Mouse (Mus musculus): ENCODE results near the gene Krtap1-5.
"Not testable (repeated sequence)": the region's sequence is repeated elsewhere in the genome, so short reads cannot be mapped to it uniquely, and the experiment has no call there.

Gene Krtap1-5

DNA sequence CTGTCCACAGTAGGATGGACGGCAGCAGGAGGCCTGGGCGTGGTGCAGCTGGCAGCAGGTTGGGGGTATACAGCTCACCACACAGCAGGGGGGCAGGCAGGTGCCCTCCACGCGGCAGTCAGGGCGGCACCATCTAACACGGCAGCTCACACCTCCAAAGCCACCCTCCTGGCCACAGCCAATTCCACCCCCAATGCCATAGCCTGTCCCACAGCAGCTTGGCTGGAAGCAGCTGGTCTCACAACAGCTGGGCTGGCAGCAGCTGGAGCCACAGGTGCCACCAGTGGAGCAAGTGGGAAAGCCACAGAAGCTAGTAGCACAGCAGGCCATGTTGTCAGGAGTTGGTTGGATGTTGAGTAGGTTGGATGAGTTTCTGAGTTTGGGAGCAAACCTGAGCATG is at the start of gene Krtap1-5:
TSS of gene Krtap1-5 (minus strand) at position 381 of the 400 bp plus-strand sequence.
- no peak for DNase-seq

DNA sequence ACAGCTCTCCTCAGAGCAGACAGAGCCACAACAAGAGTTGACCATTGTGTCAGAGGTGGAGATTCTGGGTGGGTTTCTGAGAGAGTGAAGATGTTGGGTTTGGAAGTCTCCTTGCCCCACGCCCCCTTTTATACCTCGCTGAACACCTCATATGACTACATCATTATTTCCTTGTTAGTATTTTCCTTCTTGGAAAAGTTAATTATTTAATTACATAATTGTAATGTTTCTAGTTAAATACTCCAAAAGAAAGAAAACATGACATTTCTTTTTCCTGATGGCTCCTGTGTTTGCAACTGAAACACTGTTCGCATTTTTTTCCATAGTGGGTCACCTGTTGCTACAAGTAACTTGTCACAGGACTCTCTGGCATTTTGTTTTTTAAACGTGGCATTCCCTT is 47.3 kb upstream of the Krtap1-5 start, which contains the start of gene Krtap4-1:
TSS of gene Krtap4-1 (minus strand) at position 101 of the 400 bp plus-strand sequence.
- no peak for DNase-seq

DNA sequence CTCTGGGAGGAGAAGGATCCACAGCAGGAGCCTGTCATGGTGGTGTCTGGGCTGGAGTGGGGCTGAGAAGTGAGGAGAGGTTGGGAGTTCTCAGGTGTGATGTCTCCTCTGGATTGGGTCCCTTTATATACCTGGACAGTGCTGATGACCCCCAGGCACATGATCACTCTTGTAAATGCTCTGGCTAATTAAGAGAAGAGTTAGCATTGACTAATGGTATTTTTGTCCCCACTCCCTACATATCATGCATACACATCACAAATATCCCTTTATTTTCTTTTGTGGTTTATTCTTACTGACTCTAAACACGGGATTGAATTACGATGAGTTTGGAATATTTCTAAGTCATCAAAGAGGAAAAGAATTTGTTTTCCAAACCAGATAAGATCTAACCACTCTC is 39.5 kb upstream of the Krtap1-5 start, which contains the start of gene Gm11562:
TSS of gene Gm11562 (minus strand) at position 101 of the 400 bp plus-strand sequence.
- DNase-seq = no peak

DNA sequence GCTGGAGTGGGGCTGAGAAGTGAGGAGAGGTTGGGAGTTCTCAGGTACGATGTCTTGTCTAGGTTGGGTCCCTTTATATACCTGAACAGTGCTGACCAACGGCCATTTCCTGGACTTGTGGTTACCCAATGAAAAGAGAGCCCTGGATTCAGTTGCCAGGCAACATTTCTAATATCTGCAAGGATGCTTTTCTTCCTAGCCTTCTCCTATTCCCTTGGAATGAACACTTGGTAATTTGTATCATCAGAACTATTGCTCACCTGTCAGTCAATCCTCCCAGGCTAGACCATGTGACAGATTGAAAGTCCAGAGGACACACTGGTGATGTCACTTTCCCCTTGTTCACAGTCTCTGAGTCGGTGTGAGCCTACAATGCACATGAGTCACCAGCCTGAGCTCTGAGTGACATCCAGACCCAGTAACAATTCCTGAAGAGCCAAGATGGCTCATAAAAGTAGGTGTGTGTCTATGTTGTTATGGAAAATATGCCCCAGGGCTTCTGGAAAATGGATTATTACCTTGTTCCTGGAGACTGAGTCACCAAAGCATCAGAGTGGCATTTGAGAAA is 34.1 kb upstream of the Krtap1-5 start, which contains the start of gene Krtap2-4:
TSS of gene Krtap2-4 (minus strand) at position 51 of the 568 bp plus-strand sequence.
- no peak for DNase-seq

DNA sequence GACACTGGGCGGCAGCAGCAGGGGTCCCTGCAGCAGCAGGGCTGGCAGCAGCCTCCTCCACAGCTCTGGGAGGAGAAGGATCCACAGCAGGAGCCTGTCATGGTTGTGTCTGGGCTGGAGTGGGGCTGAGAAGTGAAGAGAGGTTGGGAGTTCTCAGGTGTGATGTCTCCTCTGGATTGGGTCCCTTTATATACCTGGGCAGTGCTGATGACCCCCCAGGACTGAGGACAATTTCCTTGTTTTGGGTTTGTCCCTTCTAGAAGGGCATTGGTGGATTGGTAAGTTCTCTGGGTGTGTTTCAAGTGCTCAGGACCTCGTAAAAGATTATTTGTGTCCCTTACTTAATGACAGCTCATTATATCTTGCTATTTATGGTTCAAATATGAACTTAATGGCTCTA is 29.3 kb upstream of the Krtap1-5 start, which contains the start of gene Gm11937:
TSS of gene Gm11937 (minus strand) at position 101 of the 400 bp plus-strand sequence.
- not testable (repeated sequence) for DNase-seq

DNA sequence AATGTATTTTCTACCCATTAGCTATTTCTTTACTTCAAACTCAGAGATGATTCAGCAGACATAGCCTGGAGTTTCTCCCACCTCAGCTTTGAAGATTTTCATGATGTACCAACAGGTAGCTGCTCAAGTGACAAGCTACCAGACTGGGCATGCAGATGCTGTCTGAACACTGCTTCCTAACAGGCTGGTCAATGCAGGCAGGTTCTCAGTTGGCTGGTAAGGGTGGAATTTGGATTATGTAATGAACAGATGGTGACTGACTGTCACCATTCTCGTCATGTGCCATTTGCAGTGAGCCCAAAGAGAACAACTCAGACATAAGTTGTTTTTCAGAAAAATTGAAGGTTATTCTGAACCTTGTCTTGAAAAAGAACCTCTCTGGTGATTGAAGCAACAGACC is 28.3 kb upstream of the Krtap1-5 start:
- DNase-seq = no peak

DNA sequence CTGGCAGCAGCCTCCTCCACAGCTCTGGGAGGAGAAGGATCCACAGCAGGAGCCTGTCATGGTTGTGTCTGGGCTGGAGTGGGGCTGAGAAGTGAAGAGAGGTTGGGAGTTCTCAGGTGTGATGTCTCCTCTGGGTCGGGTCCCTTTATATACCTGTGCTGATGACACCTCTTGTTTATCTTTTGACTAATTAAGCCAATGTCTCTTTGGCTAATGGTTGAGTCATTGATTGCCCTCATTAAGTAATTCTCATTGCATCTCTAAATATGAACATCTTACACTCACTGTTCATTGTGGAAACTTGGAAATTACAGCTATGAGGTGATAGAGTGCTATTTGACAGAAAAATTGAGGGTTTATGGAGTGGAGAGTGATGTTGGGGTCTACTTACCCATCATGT is 22.4 kb upstream of the Krtap1-5 start, which contains the start of gene Gm11938:
TSS of gene Gm11938 (minus strand) at position 101 of the 400 bp plus-strand sequence.
- not testable (repeated sequence) for DNase-seq

DNA sequence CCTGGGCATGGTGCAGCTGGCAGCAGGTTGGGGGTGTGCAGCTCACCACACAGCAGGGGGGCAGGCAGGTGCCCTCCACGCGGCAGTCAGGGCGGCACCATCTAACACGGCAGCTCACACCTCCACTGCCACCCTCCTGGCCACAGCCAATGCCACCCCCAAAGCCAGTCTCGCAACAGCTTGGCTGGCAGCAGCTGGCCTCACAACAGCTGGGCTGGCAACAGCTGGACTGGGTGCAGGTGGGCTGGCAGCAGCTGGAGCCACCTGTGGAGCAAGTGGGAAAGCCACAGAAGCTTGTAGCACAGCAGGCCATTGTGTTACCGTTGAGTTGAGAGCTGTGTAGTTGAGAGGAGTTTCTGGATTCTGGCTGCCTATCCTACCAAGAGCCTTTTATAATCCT is 16.9 kb upstream of the Krtap1-5 start, which contains the start of gene Krtap9-3:
TSS of gene Krtap9-3 (minus strand) at position 364 of the 400 bp plus-strand sequence.
- not testable (repeated sequence) for DNase-seq

DNA sequence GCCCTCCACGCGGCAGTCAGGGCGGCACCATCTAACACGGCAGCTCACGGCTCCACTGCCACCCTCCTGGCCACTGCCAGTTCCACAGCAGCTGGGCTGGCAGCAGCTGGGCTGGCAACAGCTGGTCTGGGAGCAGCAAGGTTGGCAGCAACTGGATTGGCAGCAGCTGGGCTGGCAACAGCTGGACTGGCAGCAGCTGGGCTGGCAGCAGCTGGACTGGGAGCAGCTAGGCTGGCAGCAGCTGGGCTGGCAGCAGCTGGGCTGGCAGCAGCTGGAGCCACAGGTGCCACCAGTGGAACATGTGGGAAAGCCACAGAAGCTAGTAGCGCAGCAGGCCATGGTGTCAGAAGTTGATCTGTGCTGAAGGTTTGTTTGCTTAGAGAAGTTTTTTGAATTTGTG is 10.2 kb upstream of the Krtap1-5 start, which contains the start of gene Krtap1-3:
TSS of gene Krtap1-3 (minus strand) at position 359 of the 400 bp plus-strand sequence.
- no peak for DNase-seq

DNA sequence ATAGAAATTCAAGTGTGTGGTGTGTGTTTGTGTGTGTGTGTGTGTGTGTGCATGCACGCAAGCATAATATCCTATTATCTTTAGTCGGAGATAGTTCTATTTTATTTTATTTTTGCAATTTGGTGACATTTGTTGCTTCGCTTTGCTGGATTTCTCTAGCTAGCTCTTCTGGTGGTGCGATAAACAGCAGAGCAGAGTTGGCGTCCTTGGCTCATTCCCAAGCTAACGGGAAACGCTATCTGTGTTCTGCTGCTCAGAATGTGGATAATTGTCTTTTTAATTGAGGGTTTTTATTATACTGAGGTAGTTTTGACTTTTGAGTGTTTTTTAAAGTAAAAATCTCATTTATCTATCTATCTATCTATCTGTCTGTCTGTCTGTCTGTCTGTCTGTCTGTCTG is 4.3 kb upstream of the Krtap1-5 start:
- DNase-seq = no peak

DNA sequence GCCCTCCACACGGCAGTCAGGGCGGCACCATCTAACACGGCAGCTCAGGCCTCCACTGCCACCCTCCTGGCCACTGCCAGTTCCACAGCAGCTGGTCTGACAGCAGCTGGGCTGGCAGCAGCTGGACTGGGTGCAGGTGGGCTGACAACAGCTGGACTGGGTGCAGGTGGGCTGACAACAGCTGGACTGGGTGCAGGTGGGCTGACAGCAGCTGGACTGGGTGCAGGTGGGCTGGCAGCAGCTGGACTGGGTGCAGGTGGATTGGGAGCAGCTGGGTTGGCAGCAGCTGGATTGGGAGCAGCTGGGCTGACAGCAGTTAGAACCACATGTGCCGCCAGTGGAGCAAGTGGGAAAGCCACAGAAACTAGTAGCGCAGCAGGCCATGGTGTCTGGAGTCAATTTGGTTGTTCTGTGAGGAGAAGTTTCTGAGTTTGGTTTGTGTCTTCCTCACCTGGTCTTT is 2.5 kb upstream of the Krtap1-5 start, which contains the start of gene Krtap1-4:
TSS of gene Krtap1-4 (minus strand) at position 410 of the 460 bp plus-strand sequence.
- no peak for DNase-seq

DNA sequence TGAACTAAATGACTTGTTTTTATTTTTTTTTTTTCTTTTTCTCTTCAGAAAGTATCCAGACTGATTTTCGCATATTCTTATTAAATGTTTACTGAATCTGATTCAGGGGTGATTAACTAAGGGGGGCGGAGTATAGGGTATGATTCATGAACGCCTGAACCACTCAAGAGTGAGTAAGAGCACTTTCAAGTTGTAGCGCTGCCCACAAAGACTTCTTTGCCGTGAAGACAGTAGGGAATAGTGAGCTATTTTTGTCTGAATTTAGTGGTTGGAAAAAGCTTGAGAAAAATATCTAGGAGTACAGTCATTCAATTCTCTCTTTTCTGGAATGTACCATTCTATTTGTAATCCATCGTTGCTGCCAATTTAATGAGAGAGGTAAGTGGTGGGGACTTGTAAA is 748 bp upstream of the Krtap1-5 start:
- DNase-seq = no peak

DNA sequence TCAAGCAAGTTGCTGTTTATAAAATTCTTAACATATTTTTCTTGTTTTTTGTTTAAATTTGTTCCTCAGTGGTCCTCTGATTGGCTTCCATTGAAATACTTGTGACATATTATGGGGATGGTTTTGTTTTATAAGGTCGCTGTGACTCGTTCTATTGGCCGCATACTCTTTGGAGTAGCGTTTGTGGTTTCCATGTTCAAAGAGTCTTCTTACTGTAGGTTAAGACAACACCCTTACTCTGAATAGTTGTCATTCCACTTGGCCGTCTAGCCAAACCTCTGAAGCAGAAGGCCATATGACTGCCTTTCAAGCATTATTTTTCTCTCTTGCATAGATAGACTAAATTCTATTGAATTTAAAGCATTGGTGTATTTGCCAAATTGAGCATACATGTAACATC is 235 bp upstream of the Krtap1-5 start:
- no peak for DNase-seq

DNA sequence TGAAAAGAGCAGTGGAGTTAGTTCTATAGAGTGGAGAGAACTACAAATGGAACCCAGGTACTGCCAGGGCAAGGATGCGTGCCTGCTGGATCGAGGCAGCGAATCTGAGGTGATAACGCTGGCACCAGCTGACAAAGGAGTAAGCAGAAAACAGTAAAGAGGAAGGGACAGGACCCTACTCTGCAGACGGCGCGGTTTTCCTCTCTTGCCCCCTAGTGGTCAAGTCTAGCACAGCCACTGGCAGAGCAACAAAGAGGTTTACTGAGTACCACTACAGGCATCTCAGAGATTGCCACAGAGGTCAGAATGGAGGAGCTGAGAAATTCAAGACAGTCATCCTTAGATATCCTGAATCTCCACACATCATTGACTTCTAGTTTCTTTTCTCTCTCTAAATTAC is 6.7 kb downstream of the Krtap1-5 start:
- DNase-seq = peak; percentile 66 to 77

DNA sequence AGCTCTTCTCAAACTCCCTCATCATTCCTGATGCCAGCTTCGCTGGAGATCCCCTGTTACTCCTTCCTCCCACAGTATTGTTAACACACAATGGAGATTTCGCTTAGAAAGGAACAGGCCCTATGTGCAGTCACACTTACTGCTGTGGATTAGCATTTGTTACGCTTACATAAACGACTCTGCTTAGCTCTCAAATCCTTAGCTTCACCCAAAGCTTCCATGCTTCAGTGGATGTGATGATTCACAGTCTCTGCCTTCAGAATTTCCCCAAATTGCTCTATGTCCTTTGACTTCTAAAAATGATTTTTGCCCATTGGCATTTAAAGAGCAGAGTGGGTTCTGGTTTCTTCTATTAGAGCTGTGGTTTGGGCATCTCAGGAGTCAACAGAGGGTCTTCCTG is 7.7 kb downstream of the Krtap1-5 start:
- no peak for DNase-seq

DNA sequence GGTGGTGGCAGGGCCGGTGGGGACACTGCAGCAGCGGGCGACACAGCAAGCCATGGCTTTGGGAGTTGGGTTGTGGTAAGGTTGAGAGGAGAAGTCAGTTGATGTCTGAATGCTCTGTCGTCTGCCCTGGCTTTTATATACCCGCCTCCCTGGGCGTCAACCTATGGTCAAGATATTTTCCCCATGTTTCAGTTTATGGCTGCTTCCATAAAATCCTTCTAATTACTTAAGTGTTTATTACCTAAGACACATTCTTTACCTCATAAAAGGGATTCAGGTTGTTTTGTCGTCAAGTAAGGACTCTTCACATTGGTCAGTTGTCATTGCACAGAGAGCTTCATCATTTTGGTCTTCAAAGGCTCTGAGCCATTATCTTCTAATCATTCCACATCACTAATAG is 14.3 kb downstream of the Krtap1-5 start, which contains the start of gene Krtap3-1:
TSS of gene Krtap3-1 (minus strand) at position 101 of the 400 bp plus-strand sequence.
- no peak for DNase-seq

DNA sequence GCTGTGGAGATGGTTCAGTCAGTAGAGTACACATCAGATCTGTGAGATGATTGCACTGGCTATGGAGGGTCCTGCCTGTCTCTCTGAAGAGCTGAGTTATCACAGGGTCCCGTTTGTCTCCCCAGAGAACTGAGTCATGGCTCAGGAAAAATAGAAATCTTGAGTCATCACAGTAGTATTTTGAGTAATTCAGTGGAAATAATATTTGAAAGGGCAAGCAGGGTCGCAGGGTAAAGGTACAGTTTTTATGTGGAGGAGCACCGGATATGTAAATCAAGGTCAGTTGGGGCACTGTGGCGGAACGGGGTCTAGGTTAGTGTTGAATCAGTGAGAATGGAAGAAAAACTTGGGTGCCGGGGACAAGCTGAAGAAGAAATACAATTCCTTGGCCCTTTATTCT is 18.2 kb downstream of the Krtap1-5 start:
- DNase-seq = no peak

DNA sequence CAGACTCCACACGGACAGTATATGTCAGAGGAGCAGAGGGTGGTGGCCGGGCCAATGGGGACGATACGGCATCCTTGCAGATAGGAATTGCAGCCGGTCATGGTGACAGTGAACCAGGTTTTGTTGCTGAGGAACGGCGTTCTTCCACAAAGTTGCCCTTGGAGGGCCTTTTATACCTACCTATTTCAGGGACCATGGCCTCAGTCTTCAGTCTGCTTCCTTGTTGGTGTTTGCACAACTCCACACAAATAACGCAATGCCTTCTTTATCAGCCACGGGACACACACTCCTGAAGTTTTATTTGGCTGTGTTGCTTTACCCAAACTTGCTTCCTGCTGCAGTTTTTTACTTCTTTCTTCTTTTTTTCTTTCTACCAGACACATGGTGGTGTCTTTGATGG is 21.4 kb downstream of the Krtap1-5 start, which contains the start of gene Gm11939:
TSS of gene Gm11939 (minus strand) at position 101 of the 400 bp plus-strand sequence.
- no peak for DNase-seq

DNA sequence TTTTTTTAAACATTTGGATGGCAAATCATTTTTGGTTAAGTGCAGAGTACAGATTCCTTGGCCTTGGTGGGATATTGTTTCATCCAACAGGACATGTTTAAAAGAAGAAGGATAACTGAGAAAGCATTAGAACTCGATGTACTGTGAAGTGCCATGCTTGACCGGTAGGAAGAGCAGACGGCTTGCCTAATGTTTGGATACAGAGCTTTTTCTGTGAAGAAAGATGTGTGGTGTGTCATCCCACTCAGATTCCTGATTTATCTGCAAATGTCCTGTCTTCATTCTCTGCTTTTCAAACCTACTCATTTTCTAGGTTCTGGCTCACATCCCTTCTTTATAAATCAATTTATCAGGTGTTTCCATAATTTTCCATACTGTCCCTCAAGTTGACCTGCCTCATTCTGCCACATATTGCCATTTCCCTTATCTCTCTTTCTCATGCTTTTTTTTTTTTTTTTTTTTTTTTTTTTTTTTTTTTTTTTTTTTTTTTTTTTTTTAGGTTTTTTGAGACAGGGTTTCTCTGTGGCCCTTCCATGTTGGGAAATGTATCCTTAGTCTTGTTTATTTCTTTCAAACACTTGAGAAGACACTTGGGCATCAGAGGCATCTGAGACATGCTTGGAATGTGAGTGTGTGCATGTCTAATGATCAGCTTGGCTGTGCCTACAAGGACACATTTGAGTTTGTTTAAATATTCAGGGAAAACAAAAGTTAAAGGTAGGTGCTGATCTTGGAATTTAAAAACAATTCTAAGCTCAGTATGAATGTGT is 22.7 kb downstream of the Krtap1-5 start:
- DNase-seq = no peak

DNA sequence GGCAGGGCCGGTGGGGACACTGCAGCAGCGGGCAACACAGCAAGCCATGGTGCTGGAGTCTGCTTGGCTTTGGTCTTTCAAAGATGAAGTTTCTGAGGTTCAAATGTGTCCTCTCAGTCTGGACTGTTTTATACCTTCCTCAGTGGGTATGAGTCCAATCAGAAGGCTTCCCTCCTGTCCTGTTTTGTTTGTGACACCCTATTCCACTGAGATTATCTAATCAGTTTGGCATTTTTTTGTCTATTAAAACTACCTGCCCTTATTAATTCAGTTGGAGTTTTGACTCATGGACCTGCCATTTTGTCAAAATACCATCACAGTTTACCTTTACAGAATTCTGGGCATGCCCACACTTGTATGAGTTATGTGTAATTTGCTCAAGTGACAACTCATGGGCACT is 24.1 kb downstream of the Krtap1-5 start, which contains the start of gene Krtap3-2:
TSS of gene Krtap3-2 (minus strand) at position 101 of the 400 bp plus-strand sequence.
- no peak for DNase-seq

DNA sequence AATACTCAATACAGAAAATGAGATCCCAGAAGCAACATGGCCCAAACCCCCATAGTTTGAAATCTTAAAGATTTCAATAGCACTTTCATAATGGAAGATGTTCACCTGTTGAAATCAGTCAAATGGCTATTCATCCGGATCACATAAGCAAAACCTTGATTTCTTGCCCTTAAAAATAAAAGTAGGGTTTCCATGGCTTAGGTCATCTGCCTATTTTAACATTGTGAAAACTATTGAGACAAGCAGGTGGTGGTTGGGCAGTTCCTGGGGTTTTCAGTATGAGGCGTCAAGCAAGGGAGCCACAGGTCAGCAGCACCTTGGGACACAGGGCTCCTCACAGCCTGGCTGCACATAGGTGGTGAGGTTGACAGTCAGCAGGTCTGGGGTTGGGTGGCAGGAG is 24.6 kb downstream of the Krtap1-5 start:
- no peak for DNase-seq

DNA sequence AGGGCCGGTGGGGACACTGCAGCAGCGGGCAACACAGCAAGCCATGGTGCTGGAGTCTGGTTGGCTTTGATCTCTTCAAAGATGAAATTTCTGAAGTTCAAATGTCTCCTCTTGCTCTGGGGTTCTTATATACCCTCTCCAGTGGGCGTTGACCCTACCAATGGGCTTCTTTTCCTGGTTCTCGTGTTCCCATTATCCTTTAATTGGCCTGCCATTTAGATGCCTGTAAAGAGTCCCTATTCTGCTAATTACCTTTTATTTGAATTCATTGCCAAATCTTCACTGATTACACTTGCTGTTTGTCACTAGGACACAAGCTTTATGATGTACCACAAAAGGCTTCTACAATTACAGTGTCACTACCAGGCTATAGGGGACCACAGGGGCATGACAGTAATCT is 30.1 kb downstream of the Krtap1-5 start, which contains the start of gene Krtap3-3:
TSS of gene Krtap3-3 (minus strand) at position 101 of the 400 bp plus-strand sequence.
- no peak for DNase-seq

DNA sequence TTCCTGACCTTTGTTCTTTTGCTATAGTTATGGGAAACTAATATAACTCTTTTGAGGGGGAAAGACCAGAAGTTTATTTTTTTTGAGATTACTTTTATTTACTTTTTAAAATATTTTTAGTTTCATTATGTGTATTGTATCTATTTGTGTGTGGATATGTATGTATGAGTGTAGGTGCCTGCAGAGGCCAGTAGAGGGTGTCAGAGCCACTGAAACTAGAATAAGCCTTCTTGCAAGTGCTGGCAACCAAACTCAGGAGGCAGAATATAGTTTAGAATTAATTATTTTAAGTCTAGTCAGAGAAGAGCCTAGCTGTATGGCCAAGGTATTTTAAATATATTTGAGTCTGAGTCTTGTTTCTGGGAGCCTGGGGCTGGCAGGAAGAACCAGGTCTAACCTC is 32.9 kb downstream of the Krtap1-5 start:
- DNase-seq = no peak

Measured in kidney, postnatal 25 days (tissue).